Mouse (Mus musculus) natural killer cell, adult 2 months (primary cell): Measurements from ENCODE around the gene Rtn4r.
"Not testable (repeated sequence)": the region's sequence is repeated elsewhere in the genome, so short reads cannot be mapped to it uniquely, and the experiment has no call there.

Source experiments
- DNase-seq, 2 experiments: peaks; one replicate each; pipeline ENCODE4 v3.0.0; 2022; ENCODE audit warnings: low spot score in 2 of 2

The Rtn4r gene

DNA sequence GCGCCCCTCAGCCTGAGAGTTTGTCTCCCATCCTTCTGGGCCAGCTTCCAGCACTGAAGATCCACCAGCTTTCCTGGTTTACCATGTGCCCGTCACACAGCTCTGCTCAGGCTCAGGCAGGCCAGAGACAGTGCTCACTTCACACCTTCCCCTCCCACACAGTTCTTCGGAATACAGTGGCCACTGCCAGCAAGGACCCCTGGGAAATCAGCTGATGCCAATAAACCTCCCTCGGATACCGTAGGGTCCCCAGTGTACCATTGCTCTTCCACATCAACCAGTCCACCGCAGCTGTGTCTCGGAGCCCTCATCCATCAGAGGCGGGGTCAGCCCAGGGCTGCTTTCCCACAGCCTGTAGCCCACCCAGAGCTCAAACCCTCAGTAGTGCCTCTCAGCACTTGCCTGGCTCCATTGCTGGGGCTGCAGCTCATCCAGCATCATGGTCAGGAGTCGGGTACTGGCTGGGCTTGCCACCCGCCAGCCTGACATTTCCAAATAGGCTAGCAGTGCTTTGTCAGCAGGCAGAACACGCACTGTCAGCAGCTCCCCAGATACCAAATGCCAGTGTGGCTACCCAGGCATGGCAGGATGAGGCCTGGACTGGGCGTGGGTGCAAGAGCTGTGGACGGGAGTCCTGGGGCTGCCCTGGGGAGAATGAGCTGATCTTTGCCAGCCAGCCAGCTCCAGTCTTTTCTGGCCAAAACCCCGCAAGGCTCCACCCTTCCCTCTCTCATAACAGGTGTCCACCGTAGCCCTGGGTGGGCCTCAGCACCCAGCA, 67.0 kb downstream of the Rtn4r start:
- DNase-seq, result no peak

GRCm38 (mm10) chr16:18195068-18195467, 67.6 kb downstream of the Rtn4r start:
- DNase-seq, result peak in 1 of 2 experiments; percentile 32

GRCm38 (mm10) chr16:18195561-18195960, 68.1 kb downstream of the Rtn4r start:
- not testable (repeated sequence) for DNase-seq

- no peak for DNase-seq
Measured at GRCm38 (mm10) chr16:18197881-18198280, 70.4 kb downstream of the Rtn4r start.

DNA sequence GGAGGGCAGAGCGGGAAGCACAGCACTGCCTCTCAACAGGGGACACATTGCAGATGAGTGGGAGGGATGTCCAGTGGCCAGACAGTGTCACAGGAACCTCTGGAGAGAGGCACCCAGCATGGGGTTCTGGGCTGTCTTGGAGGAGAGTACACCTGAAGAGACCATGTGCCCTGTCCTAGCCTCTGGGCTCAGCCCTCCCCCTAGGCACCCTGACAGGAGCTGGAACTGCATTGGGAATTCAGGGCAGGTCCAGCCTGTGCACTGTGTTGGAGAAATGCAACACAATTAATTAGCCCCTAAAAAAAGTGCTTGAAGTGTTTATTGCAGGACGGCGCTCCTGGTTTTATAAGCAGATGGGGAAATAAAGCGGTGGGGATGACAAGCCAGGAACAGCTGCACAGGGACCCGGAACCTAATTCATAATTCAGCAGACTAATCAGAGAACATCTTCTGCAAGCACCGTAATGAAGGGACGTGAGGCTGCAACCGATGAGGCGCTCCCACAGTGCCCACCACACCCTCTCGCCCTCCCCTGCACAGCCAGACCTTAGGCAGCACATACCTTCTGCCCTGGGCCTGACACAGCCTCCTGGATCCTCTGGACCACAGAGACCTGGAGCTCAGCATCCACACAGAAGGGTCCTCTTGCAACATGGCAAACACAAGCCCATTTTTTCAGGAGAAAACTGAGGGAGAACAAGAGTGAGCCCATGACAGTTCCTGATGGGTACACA, 71.1 kb downstream of the Rtn4r start:
- DNase-seq, result no peak

GRCm38 (mm10) chr16:18200062-18200461, 72.6 kb downstream of the Rtn4r start:
- DNase-seq, result no peak

DNA sequence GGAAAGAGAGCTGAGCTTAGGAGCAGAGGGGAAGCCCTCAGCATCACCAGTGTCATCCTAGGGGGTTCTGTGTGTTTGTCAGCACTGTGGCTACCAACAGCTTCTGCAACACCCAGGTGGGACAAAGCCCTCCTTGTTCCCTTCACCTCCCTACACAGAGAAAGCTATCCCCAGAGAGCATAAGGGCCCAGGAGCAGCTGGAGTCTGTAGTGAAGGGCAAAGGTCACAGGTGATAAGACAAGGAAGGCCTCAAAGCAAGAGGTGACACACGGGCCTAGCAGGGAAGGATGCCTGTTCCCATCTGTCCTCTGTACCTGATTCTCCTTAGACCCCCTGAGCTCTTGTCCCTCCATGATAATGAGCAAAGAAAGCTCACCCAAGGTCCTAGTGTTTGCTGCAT, 74.2 kb downstream of the Rtn4r start:
- DNase-seq, result no peak
